Mouse (Mus musculus) cerebellum, adult 2 months (tissue): Measurements from ENCODE around the gene Daam1.

ENCODE experiments used
- CTCF ChIP-seq: fragments of 200-500 bp; IDR thresholded peaks from 2 replicates; pipeline ENCODE4 v1.5.1; 2011; ENCODE audit warnings: low read depth, mild to moderate bottlenecking, control low read depth, low read length, moderate library complexity, borderline replicate concordance; ENCODE audit not compliant: insufficient read depth
- POLR2A ChIP-seq: fragments of 200-500 bp; IDR thresholded peaks from 2 replicates; pipeline ENCODE4 v1.6.1; 2011; ENCODE audit warnings: low read length, control low read depth, borderline replicate concordance; ENCODE audit not compliant: insufficient read depth

- no peak for TF ChIP-seq POLR2A
- no peak for TF ChIP-seq CTCF
Measured at GRCm38 (mm10) chr12:71925990-71926700, 95.3 kb downstream of the Daam1 start.
